8 mouse cellular contexts compared by ENCODE assay signal in the genomic region with DNA sequence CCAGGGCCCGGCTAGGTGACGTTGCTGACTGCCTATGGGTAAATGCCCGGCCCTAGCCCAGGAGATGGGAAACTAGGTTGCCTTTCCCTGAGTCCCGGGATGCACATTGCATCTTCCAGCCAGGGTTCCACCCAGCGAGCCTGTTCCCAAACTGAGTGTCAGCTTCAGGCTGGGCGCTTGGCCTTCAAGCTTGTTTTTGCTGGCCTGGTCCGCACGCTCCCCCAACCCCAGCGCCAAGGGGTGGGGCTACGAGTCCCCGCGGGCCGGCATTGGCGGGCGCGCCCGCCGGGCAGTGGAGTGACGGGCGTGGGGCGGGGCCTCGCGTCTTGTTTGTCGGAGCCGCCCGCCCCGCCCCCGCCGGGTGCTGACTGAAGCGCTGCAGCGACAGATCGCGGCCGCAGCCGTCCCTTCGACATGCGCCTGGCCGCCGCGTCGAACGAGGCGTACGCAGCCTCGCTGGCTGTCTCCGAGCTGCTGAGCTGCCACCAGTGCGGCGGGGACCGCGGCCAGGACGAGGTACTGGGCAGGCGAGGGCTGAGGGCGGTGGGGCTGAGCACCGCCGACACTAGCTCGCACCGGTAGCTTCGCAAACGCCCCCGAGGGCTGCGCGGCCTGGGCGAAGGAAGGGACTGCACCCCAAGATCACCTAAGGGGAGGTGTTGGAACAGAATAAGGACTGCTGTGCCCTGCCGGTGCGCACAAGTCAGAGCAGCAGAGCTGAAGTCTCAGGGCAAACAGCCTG.
A peak's percentile ranks its signal among the peaks of the same experiment; 100 is the strongest.
DNase-seq lines count a peak whose midpoint lies in the region; ATAC-seq lines count a peak whose summit lies in the region.

No protein-coding gene starts in this region.

- H3K9ac ChIP-seq in embryonic facial prominence, embryonic 11.5 days (replicated peaks; ENCODE audit: low read length) = peak overlapping the region; percentile 84
- H3K9ac ChIP-seq in midbrain, embryonic 12.5 days (replicated peaks) = peak overlapping the region; percentile 75

- H3K9me3 ChIP-seq in embryonic facial prominence, embryonic 11.5 days (replicated peaks; ENCODE audit: control insufficient read depth, low read length) = no peaks in the 10 kb centered on the region
- H3K9me3 ChIP-seq in limb, embryonic 10.5 days (replicated peaks) = no peaks in the 10 kb centered on the region
- H3K9me3 ChIP-seq in midbrain, embryonic 12.5 days = no peaks in the 10 kb centered on the region

- H3K27ac ChIP-seq in embryonic facial prominence, embryonic 11.5 days (replicated peaks; ENCODE audit: low read depth, low read length) = peak overlapping the region; percentile 84
- peak overlapping the region; percentile 93 for H3K27ac ChIP-seq in limb, embryonic 10.5 days
- H3K27ac ChIP-seq in midbrain, embryonic 12.5 days (replicated peaks) = peak overlapping the region; percentile 89

- ATAC-seq in embryonic facial prominence, embryonic 11.5 days (replicated peaks; ENCODE audit: insufficient number of reproducible peaks, low FRiP score, low TSS enrichment, low read depth) = peak; percentile 96
- ATAC-seq in midbrain, embryonic 12.5 days (ENCODE audit: low FRiP score, low read depth) = peak; percentile 98

- no peaks in the 10 kb centered on the region for H3K4me1 ChIP-seq in embryonic facial prominence, embryonic 11.5 days (ENCODE audit: control insufficient read depth, insufficient read depth, low read length)
- H3K4me1 ChIP-seq in limb, embryonic 10.5 days = peaks cover 25% of the 10 kb centered on the region
- H3K4me1 ChIP-seq in midbrain, embryonic 12.5 days = 0 out of 2 replicates have a peak, but pooled peaks cover 5% of the 10 kb centered on the region

- under 1% methylated on average over 65 of the region's 65 CpGs for WGBS in embryonic facial prominence, embryonic 11.5 days
- 2% methylated on average over 65 of the region's 65 CpGs for whole genome bisulfite sequencing in limb, embryonic 10.5 days
- WGBS in midbrain, embryonic 12.5 days = under 1% methylated on average over 61 of the region's 65 CpGs

- peak overlapping the region; percentile 91 for H3K4me2 ChIP-seq in embryonic facial prominence, embryonic 11.5 days (ENCODE audit: low read depth, low read length)
- peak overlapping the region; percentile 74 for H3K4me2 ChIP-seq in midbrain, embryonic 12.5 days (replicated peaks)

- H3K4me3 ChIP-seq in embryonic facial prominence, embryonic 11.5 days (ENCODE audit: low read depth, low read length) = peak overlapping the region; percentile 72
- peak overlapping the region; percentile 68 for H3K4me3 ChIP-seq in limb, embryonic 10.5 days
- peak overlapping the region; percentile 60 for H3K4me3 ChIP-seq in midbrain, embryonic 12.5 days

- no peaks in the 10 kb centered on the region for H3K36me3 ChIP-seq in embryonic facial prominence, embryonic 11.5 days (replicated peaks; ENCODE audit: control insufficient read depth, insufficient read depth, low read depth, low read length)
- H3K36me3 ChIP-seq in limb, embryonic 10.5 days = no peaks in the 10 kb centered on the region
- no peaks in the 10 kb centered on the region for H3K36me3 ChIP-seq in midbrain, embryonic 12.5 days

- H3K27me3 ChIP-seq in embryonic facial prominence, embryonic 11.5 days (ENCODE audit: control insufficient read depth, insufficient read depth, low read length) = no peaks in the 10 kb centered on the region
- no peaks in the 10 kb centered on the region for H3K27me3 ChIP-seq in limb, embryonic 10.5 days (ENCODE audit: low read depth, poor library complexity, severe bottlenecking)
- H3K27me3 ChIP-seq in midbrain, embryonic 12.5 days = no peaks in the 10 kb centered on the region

- DNase-seq in 3134 (ENCODE audit: extremely low read depth, insufficient read length, low spot score) = peak; percentile 98
- DNase-seq in adrenal gland, postnatal 25 days = peak; percentile 99
- DNase-seq in embryonic facial prominence, embryonic 11.5 days (ENCODE audit: low spot score) = peak; percentile 97
- peak; percentile 100 for DNase-seq in heart, adult 11 months
- DNase-seq in kidney, adult 11 months = peak; percentile 86
- peak; percentile 97 for DNase-seq in limb, embryonic 10.5 days (ENCODE audit: low spot score)
- peak; percentile 92 for DNase-seq in skeletal muscle tissue, adult 2 months (ENCODE audit: low read depth, low spot score)

Comparison
In these comparisons a context has a peak if more than half of its experiments do, and no peak if none do; other contexts are left out.
1. Peak in every context shown above with its lines: DNase-seq, ATAC-seq, H3K4me3 ChIP-seq and H3K27ac ChIP-seq.